Mouse (Mus musculus) spleen, adult 2 months (tissue): Measurements from ENCODE around the gene Gm3532. TPM values are rescaled to one million over a fixed set of nuclear protein-coding genes. Genes with fewer than 3 reads are reported as not detected.
"Not testable (repeated sequence)": the region's sequence is repeated elsewhere in the genome, so short reads cannot be mapped to it uniquely, and the experiment has no call there.

Experiments
- DNase-seq, 2 experiments: peaks; one replicate each; pipeline versions ENCODE4 v3.0.0 to v3.0.0-alpha.2; 2012 to 2021; ENCODE audit warnings: low spot score in 2 of 2, low read depth in 1 of 2
- H3K27ac ChIP-seq: fragments of 200-500 bp; 2 replicates; pipeline ENCODE4 v1.5.1; 2012; ENCODE audit warnings: low read length, inconsistent platforms; ENCODE audit not compliant: insufficient read depth
- H3K27me3 ChIP-seq: fragments of 200-500 bp; 2 replicates; pipeline ENCODE4 v1.6.1; 2012; ENCODE audit warnings: mild to moderate bottlenecking, moderate library complexity, low read length, inconsistent platforms; ENCODE audit not compliant: control insufficient read depth, insufficient read depth
- H3K36me3 ChIP-seq: fragments of 200-500 bp; 2 replicates; pipeline ENCODE4 v1.6.1; 2012; ENCODE audit warnings: mild to moderate bottlenecking, low read length, inconsistent platforms; ENCODE audit not compliant: control insufficient read depth, insufficient read depth
- H3K4me1 ChIP-seq: fragments of 200-500 bp; 2 replicates; pipeline ENCODE4 v1.6.1; 2011; ENCODE audit warnings: inconsistent platforms; ENCODE audit not compliant: control insufficient read depth, insufficient read depth, insufficient read length
- H3K4me3 ChIP-seq: fragments of 200-500 bp; 2 replicates; pipeline ENCODE4 v1.5.1; 2011; ENCODE audit warnings: mild to moderate bottlenecking, inconsistent platforms; ENCODE audit not compliant: insufficient read depth, insufficient read length; ENCODE audit errors: extremely low read depth
- whole genome bisulfite sequencing: fragments of 180-500 bp; shearing (Covaris S2); methylation state at CpG from one replicate; pipeline ENCODE4 v1.1.7; 2018; 5-methylcytosine and 5-hydroxymethylcytosine counted together
- polyA plus RNA-seq: library from polyadenylated mRNA; depleted of rRNA; stranded (reverse); fragments of >200 nt; gene quantifications from 2 replicates; pipeline ENCODE4 v1.2.3, GENCODE M21; 2012; rRNA removed

Gene Gm3532
- polyA plus RNA-seq, result not detected in 2 replicates

DNA sequence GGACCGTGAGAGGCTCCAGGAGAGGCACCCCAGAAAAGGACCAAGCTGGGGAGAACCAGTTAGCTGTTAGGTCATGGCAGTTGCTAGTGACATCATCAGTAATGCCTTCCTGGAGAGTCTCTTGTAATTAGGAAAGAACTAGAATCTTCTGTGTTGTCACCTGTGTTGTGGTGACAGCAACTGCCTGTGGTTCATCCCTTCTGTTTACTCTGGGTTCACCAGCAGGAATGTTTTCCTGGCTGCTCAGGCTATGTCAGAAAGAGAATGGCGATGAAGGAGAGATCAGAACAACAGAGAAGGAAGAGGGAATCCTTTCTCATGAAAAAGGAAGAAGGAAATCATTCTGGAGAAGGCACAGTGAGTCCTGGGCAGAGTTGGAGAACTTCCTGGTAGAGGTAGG lies at the start of gene Gm3532:
Gm3532 (plus strand) TSS at position 301 of the 400 bp plus-strand sequence.
- not testable (repeated sequence) for H3K27ac ChIP-seq, H3K27me3 ChIP-seq, DNase-seq, H3K36me3 ChIP-seq, H3K4me3 ChIP-seq, H3K4me1 ChIP-seq
- no CpG with 5 or more reads among the region's 2 CpGs for WGBS

DNA sequence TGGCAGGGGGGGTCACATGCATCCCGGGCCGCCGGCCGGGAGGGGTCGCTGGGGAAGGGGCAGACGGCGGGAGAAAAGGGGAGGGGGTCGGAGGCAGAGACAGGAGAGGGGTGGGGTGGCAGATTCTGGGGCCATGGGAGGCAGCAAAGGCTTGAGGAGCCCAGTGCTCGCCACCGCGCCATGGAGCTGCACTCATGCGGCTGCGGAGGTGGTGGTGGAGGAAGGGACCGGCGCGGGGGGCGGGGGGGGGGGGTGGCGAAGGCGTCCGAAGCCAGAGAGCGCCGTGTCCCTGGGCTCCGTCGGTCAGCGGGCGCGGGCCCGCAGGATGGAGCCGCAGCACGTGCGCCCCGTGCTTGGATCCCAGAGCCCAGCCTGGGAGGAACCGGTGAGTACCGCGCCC lies 36.9 kb upstream of the Gm3532 start, which contains the start of gene Gm3488:
Gm3488 (plus strand) TSS at position 301 of the 400 bp plus-strand sequence.
- H3K36me3 ChIP-seq, H3K27me3 ChIP-seq, H3K4me1 ChIP-seq, H3K4me3 ChIP-seq, DNase-seq, H3K27ac ChIP-seq: not testable (repeated sequence)
- WGBS, result no CpG with 5 or more reads among the region's 35 CpGs

Other genes with a start within 250 kb of the Gm3532 start
- gene Gm3542, start 203.6 kb upstream of the Gm3532 start, polyA plus RNA-seq, result not detected in 2 replicates
- not detected in 2 replicates for gene Gm3500, start 149.4 kb upstream of the Gm3532 start, polyA plus RNA-seq
- gene Gm3194, start 83.0 kb upstream of the Gm3532 start, polyA plus RNA-seq, result 0.09 TPM in 2 replicates
- not detected in 2 replicates for gene Gm8246, start 60.7 kb upstream of the Gm3532 start, polyA plus RNA-seq
- not detected in 2 replicates for gene Gm3187, start 54.3 kb upstream of the Gm3532 start, polyA plus RNA-seq
- gene Gm3488, start 36.8 kb upstream of the Gm3532 start, polyA plus RNA-seq, result not detected in 2 replicates
- gene Gm8265, start 94.5 kb downstream of the Gm3532 start, polyA plus RNA-seq, result not detected in 2 replicates
- gene Gm9603, start 149.0 kb downstream of the Gm3532 start, polyA plus RNA-seq, result not detected in 2 replicates
- 0.19 and 0.32 TPM in 2 replicates for gene Gm3373, start 203.1 kb downstream of the Gm3532 start, polyA plus RNA-seq